Mouse (Mus musculus): ENCODE data around the gene Rab4a. TPM values are rescaled to one million over a fixed set of nuclear protein-coding genes. Genes with fewer than 3 reads are reported as not detected.

Rab4a gene
- polyA plus RNA-seq, 1 experiment: 111 TPM

GRCm38 (mm10) chr8:123827523-123827922 is 21.7 kb downstream of the Rab4a start:
- H3K27ac ChIP-seq (ENCODE audit: insufficient read depth, low read length): peak overlapping the region; percentile 20; the same call in 1 of the 2 replicates
- peak; percentile 64 to 81 for DNase-seq
- peaks cover 29% of the 10 kb centered on the region for H3K4me1 ChIP-seq (ENCODE audit: control insufficient read depth, insufficient read depth, low read length)
- WGBS: 14% methylated on average over 13 of the region's 13 CpGs
- no peak overlapping the region for H3K4me3 ChIP-seq (replicated peaks; ENCODE audit: insufficient read depth, low read depth, low read length)
- H3K27me3 ChIP-seq (ENCODE audit: control insufficient read depth, insufficient read depth, low read length): no peaks in the 10 kb centered on the region
- TF ChIP-seq POLR2A (IDR thresholded peaks at IDR 0.05; ENCODE audit: borderline replicate concordance, insufficient read depth, low read length) (no peak), CTCF (IDR thresholded peaks at IDR 0.05; ENCODE audit: borderline replicate concordance, insufficient read depth, low read depth, low read length) (no peak)

- no peak overlapping the region for H3K27ac ChIP-seq (ENCODE audit: insufficient read depth, low read length)
- peaks cover 17% of the 10 kb centered on the region for H3K4me1 ChIP-seq (ENCODE audit: control insufficient read depth, insufficient read depth, low read length)
- TF ChIP-seq CTCF (IDR thresholded peaks at IDR 0.05; ENCODE audit: borderline replicate concordance, insufficient read depth, low read depth, low read length) (peak; percentile 71), POLR2A (IDR thresholded peaks at IDR 0.05; ENCODE audit: borderline replicate concordance, insufficient read depth, low read length) (no peak)
- no peaks in the 10 kb centered on the region for H3K27me3 ChIP-seq (ENCODE audit: control insufficient read depth, insufficient read depth, low read length)
- peak in 1 of 2 experiments; percentile 59 for DNase-seq
- WGBS: 91% methylated on average over 4 of the region's 4 CpGs
- H3K4me3 ChIP-seq (replicated peaks; ENCODE audit: insufficient read depth, low read depth, low read length): no peak overlapping the region
Observed at GRCm38 (mm10) chr8:123832757-123833156, 27.0 kb downstream of the Rab4a start.

GRCm38 (mm10) chr8:123835451-123835850 is 29.7 kb downstream of the Rab4a start:
- TF ChIP-seq POLR2A (IDR thresholded peaks at IDR 0.05; ENCODE audit: borderline replicate concordance, insufficient read depth, low read length) (no peak), CTCF (IDR thresholded peaks at IDR 0.05; ENCODE audit: borderline replicate concordance, insufficient read depth, low read depth, low read length) (peak; percentile 89)
- Histone ChIP-seq H3K4me3 (replicated peaks; ENCODE audit: insufficient read depth, low read depth, low read length) (no peak overlapping the region), H3K4me1 (ENCODE audit: control insufficient read depth, insufficient read depth, low read length) (peaks cover 5% of the 10 kb centered on the region), H3K27me3 (ENCODE audit: control insufficient read depth, insufficient read depth, low read length) (no peaks in the 10 kb centered on the region), H3K27ac (ENCODE audit: insufficient read depth, low read length) (no peak overlapping the region)
- DNase-seq: peak; percentile 77 to 81
- 44% methylated on average over 9 of the region's 9 CpGs for WGBS

GRCm38 (mm10) chr8:123836354-123836753 is 30.6 kb downstream of the Rab4a start:
- no peak for DNase-seq
- no peak overlapping the region for H3K4me3 ChIP-seq (replicated peaks; ENCODE audit: insufficient read depth, low read depth, low read length)
- no peak overlapping the region for H3K27ac ChIP-seq (ENCODE audit: insufficient read depth, low read length)
- peaks cover 5% of the 10 kb centered on the region for H3K4me1 ChIP-seq (ENCODE audit: control insufficient read depth, insufficient read depth, low read length)
- no peaks in the 10 kb centered on the region for H3K27me3 ChIP-seq (ENCODE audit: control insufficient read depth, insufficient read depth, low read length)
- 19% methylated on average over 6 of the region's 6 CpGs for WGBS
- no peak for TF ChIP-seq POLR2A (IDR thresholded peaks at IDR 0.05; ENCODE audit: borderline replicate concordance, insufficient read depth, low read length)
- no peak for TF ChIP-seq CTCF (IDR thresholded peaks at IDR 0.05; ENCODE audit: borderline replicate concordance, insufficient read depth, low read depth, low read length)

GRCm38 (mm10) chr8:123838496-123838895 is 32.7 kb downstream of the Rab4a start:
- no peak for TF ChIP-seq POLR2A (IDR thresholded peaks at IDR 0.05; ENCODE audit: borderline replicate concordance, insufficient read depth, low read length)
- TF ChIP-seq CTCF (IDR thresholded peaks at IDR 0.05; ENCODE audit: borderline replicate concordance, insufficient read depth, low read depth, low read length): no peak
- DNase-seq: no peak
- no peak overlapping the region for H3K27ac ChIP-seq (ENCODE audit: insufficient read depth, low read length)
- 83% methylated on average over 9 of the region's 9 CpGs for WGBS
- no peaks in the 10 kb centered on the region for H3K27me3 ChIP-seq (ENCODE audit: control insufficient read depth, insufficient read depth, low read length)
- H3K4me3 ChIP-seq (replicated peaks; ENCODE audit: insufficient read depth, low read depth, low read length): no peak overlapping the region
- H3K4me1 ChIP-seq (ENCODE audit: control insufficient read depth, insufficient read depth, low read length): peaks cover 5% of the 10 kb centered on the region

- Histone ChIP-seq H3K4me1 (ENCODE audit: control insufficient read depth, insufficient read depth, low read length) (peaks cover 8% of the 10 kb centered on the region), H3K4me3 (replicated peaks; ENCODE audit: insufficient read depth, low read depth, low read length) (no peak overlapping the region), H3K27me3 (ENCODE audit: control insufficient read depth, insufficient read depth, low read length) (no peaks in the 10 kb centered on the region), H3K27ac (ENCODE audit: insufficient read depth, low read length) (no peak overlapping the region)
- TF ChIP-seq CTCF (IDR thresholded peaks at IDR 0.05; ENCODE audit: borderline replicate concordance, insufficient read depth, low read depth, low read length) (no peak), POLR2A (IDR thresholded peaks at IDR 0.05; ENCODE audit: borderline replicate concordance, insufficient read depth, low read length) (no peak)
- 88% methylated on average over 15 of the region's 15 CpGs for WGBS
- DNase-seq: no peak
Observed at GRCm38 (mm10) chr8:123840578-123841345, 35.0 kb downstream of the Rab4a start.

GRCm38 (mm10) chr8:123842086-123842485 is 36.3 kb downstream of the Rab4a start:
- Histone ChIP-seq H3K27ac (ENCODE audit: insufficient read depth, low read length) (no peak overlapping the region), H3K4me3 (replicated peaks; ENCODE audit: insufficient read depth, low read depth, low read length) (no peak overlapping the region), H3K27me3 (ENCODE audit: control insufficient read depth, insufficient read depth, low read length) (no peaks in the 10 kb centered on the region), H3K4me1 (ENCODE audit: control insufficient read depth, insufficient read depth, low read length) (peaks cover 16% of the 10 kb centered on the region)
- no peak for TF ChIP-seq POLR2A (IDR thresholded peaks at IDR 0.05; ENCODE audit: borderline replicate concordance, insufficient read depth, low read length)
- no peak for TF ChIP-seq CTCF (IDR thresholded peaks at IDR 0.05; ENCODE audit: borderline replicate concordance, insufficient read depth, low read depth, low read length)
- 72% methylated on average over 12 of the region's 12 CpGs for WGBS
- no peak for DNase-seq

GRCm38 (mm10) chr8:123844341-123844740 is 38.6 kb downstream of the Rab4a start:
- DNase-seq: no peak
- Histone ChIP-seq H3K27ac (ENCODE audit: insufficient read depth, low read length) (no peak overlapping the region), H3K27me3 (ENCODE audit: control insufficient read depth, insufficient read depth, low read length) (no peaks in the 10 kb centered on the region), H3K4me3 (replicated peaks; ENCODE audit: insufficient read depth, low read depth, low read length) (no peak overlapping the region), H3K4me1 (ENCODE audit: control insufficient read depth, insufficient read depth, low read length) (peaks cover 23% of the 10 kb centered on the region)
- no peak for TF ChIP-seq CTCF (IDR thresholded peaks at IDR 0.05; ENCODE audit: borderline replicate concordance, insufficient read depth, low read depth, low read length)
- no peak for TF ChIP-seq POLR2A (IDR thresholded peaks at IDR 0.05; ENCODE audit: borderline replicate concordance, insufficient read depth, low read length)
- 70% methylated on average over 7 of the region's 7 CpGs for WGBS
